Mouse (Mus musculus) gastrocnemius, postnatal 36 days (tissue): ENCODE measurements around the gene Rpl22l1. TPM values are rescaled to one million over a fixed set of nuclear protein-coding genes. Genes with fewer than 3 reads are reported as not detected.
"Not testable (repeated sequence)": the region's sequence is repeated elsewhere in the genome, so short reads cannot be mapped to it uniquely, and the experiment has no call there.

Experiments used
- DNase-seq, 2 experiments: peaks; one replicate each; pipeline ENCODE4 v3.0.0; 2022
- intact Hi-C: fragments of 180-260 bp; cut with DNase I; formaldehyde crosslinking; loops from one replicate; pipeline ENCODE4 v1.15.1; 2025
- long read RNA-seq, 2 experiments: library from polyadenylated mRNA; stranded (forward); transcript quantifications; one replicate each; pipeline ENCODE4 v2.0.0; 2021
- total RNA-seq, 2 experiments: library from RNA; stranded (reverse); gene quantifications; 2 replicates each; pipeline ENCODE4 v1.2.3; 2021

The Rpl22l1 gene
- total RNA-seq: 100 to 1,000 TPM; 130 to 152 TPM
- long read RNA-seq, experiment 1, transcript Rpl22l1-206 (4 exons, 525 nt): major isoform, 162 of 243 reads
- long read RNA-seq, experiment 1, transcript Rpl22l1-201 (4 exons, 552 nt): minor isoform, 76 of 243 reads
- long read RNA-seq, experiment 1, partial matches to known transcripts: 0 of 243 reads
- long read RNA-seq, experiment 1, other reads (novel, unspliced or antisense): 4 of 243 reads
- long read RNA-seq, experiment 2, transcript Rpl22l1-201 (4 exons, 552 nt): minor isoform, 91 of 315 reads
- long read RNA-seq, experiment 2, transcript Rpl22l1-206 (4 exons, 525 nt): major isoform, 211 of 315 reads
- long read RNA-seq, experiment 2, transcript Rpl22l1-208 (1 exons, 1,908 nt): minor isoform, 5 of 315 reads
- long read RNA-seq, experiment 2, partial matches to known transcripts: 1 of 315 reads
- long read RNA-seq, experiment 2, other reads (novel, unspliced or antisense): 5 of 315 reads

DNA sequence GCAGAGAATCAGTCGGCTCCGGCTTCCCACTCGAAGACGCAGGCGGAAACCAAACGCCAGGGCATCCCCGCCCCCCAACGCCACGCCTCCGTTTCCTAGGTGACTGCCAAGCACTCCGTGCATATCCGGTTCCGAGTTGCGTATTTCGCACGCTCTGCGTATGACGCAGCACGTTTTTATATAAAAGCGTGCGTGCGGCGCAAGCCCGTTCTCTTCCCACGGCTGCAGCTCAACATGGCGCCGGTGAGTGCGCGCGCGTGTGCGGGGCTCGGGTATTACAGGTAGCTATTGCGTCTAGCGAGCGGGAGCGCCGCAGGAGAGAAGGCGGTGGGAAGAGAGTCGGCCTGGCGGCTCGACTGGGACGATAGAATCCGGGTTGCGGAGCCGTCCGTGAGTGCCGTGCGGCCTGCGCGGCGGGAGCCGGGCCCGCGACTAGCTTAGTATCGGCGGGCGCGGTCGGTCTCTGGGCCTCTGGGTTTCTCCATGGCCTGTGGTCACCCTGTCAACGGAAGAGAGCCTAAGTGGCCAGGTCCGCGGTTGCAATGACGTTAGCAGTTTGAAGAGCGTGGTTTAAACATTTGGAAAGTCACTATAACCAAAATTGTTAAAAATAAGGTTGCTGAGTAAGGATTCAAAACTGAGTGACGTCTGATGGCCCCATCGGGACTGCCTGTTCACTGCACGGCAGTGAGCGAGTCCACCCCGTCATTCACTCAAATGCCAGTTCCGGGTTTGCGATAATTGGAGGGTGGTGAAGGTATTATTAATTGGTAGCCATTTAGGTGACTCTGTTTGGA is at the start of gene Rpl22l1:
Gene Rpl22l1, plus strand, starts transcription at position 136 of the 797 bp plus-strand sequence.
- DNase-seq: peak; percentile 98
- intact Hi-C loops: no loop called here

GRCm38 (mm10) chr3:28755477-28755876 is 49.8 kb upstream of the Rpl22l1 start:
- intact Hi-C loops: no loop called here
- no peak for DNase-seq

- DNase-seq: no peak
- intact Hi-C loops: no loop called here
These were observed 43.9 kb upstream of the Rpl22l1 start for GRCm38 (mm10) chr3:28761225-28761789.

GRCm38 (mm10) chr3:28766935-28767334 is 38.3 kb upstream of the Rpl22l1 start:
- intact Hi-C loops: no loop called here
- no peak for DNase-seq

DNA sequence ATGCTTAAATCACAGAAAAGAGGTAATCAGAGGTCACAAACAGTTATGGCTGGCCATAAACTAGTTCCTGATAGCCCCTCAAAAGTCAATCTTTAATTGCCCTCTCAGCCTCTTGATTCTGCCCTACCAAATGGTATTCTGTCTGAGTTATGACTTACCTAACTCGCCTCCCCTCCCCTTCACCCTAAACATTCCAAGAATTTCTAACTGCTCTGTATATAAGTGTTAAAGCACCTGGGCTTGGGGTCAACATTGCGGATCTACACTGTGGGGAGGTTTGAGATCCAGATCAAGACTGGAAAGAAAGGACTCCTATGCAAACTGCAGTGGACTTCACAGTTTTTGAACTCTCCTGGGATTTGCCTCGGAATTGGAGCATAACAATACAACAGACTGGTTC is 37.0 kb upstream of the Rpl22l1 start:
- DNase-seq: no peak
- intact Hi-C loops: no loop called here

DNA sequence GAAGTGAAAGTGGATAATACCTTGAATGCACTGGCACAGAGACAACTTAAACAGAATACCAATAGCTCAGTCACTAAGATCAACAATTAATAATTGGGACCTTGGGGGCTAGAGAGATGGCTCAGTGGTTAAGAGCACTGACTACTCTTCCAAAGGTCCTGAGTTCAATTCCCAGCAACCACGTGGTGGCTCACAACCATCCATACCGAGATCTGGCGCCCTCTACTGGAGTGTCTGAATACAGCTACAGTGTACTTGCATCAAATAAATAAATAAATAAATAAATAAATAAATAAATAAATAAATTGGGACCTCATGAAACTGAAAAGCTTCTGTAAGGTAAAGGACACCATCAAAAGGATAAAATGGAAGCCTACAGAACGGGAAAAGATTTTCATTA is 32.3 kb upstream of the Rpl22l1 start:
- intact Hi-C loops: not testable (repeated sequence)

GRCm38 (mm10) chr3:28775361-28775760 is 29.9 kb upstream of the Rpl22l1 start:
- intact Hi-C loops: no loop called here
- no peak for DNase-seq

More for the DNA sequence above, 32.3 kb upstream of the Rpl22l1 start:
- not testable (repeated sequence) for DNase-seq

DNA sequence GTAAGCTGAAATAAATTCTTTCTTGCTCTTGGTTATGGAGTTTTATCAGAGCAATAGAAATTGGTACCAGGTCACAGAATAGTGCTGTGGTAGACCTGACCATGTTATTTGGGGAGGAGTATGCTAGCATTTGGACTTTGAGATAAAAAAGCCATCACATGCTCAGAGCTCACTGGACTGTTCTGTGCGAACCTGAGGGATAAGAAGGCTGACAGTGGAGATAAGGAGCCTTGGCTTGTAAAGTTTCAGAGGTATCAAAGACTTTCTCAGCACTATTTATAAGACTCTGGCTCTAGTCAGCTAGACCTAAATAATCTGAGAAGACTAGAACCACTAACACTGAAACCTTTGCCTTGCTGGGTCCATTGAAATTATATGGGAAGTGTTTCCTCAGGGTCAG is 29.3 kb upstream of the Rpl22l1 start:
- intact Hi-C loops: no loop called here
- DNase-seq: no peak

- DNase-seq: no peak
- intact Hi-C loops: no loop called here
These were observed 28.7 kb upstream of the Rpl22l1 start for GRCm38 (mm10) chr3:28776491-28776890.

GRCm38 (mm10) chr3:28780511-28780910 is 24.7 kb upstream of the Rpl22l1 start:
- intact Hi-C loops: no loop called here
- DNase-seq: no peak

- intact Hi-C loops: no loop called here
- DNase-seq: peak; percentile 86
These were observed 24.2 kb upstream of the Rpl22l1 start, which contains the start of gene Eif5a2 for GRCm38 (mm10) chr3:28780994-28781393. Gene Eif5a2, plus strand, starts transcription at chr3:28781276.

DNA sequence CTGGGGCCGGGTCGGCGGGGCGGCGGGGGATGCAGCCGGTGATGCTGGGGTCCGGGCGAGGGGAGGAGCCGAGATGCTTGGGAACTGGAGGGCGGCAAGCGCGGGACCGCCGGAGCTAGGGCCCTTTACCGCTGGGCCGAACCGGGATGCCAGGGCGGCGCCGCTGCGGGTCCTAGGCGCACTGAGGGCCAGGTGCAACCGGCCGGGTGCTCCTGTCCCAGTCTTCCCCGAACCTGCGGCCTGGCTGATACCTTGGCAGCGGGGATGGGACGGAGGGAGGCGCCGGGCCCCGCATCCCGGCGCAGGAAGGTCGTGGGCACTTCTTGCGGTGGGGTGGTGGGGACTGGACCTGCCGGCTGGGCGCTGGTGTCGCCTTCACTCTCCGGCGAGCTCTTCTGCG is 23.8 kb upstream of the Rpl22l1 start:
- intact Hi-C loops: no loop called here
- no peak for DNase-seq

DNA sequence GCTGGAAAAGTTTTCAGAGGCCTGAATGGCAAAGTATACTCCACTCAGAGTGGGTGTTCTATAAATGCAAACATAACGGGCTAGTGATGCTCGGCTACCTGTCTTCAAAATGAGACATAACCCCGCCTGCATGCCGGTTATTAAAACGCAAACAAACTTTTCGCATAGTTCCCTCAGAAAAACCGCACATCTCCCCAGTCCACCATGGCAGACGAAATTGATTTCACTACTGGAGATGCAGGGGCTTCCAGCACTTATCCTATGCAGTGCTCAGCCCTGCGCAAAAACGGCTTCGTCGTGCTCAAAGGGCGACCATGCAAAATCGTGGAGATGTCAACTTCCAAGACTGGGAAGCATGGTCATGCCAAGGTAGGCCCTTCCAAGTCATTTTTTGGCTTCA is 23.4 kb upstream of the Rpl22l1 start:
- intact Hi-C loops: no loop called here
- DNase-seq: no peak

DNA sequence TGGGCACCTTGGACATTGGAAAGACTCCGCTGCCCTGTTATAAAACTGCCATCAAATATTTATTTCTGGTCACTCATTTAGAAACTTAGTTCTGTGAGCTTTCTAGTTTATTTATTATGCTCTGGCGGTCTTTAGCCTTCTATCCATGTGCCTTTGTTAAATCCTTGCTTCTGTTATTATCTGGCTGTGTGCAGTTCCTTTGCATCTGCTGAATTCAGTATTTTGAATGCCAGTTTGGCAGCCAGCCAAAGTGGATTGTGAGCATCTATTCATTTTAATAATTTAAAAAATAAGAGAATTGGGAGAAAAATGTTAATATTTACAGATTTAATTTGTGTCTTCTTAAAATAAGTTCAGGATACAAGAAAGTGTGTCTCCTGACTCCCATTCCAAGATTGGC is 21.1 kb upstream of the Rpl22l1 start:
- DNase-seq: no peak
- intact Hi-C loops: no loop called here

- intact Hi-C loops: no loop called here
These were observed 10.4 kb upstream of the Rpl22l1 start for GRCm38 (mm10) chr3:28794835-28795234.

DNA sequence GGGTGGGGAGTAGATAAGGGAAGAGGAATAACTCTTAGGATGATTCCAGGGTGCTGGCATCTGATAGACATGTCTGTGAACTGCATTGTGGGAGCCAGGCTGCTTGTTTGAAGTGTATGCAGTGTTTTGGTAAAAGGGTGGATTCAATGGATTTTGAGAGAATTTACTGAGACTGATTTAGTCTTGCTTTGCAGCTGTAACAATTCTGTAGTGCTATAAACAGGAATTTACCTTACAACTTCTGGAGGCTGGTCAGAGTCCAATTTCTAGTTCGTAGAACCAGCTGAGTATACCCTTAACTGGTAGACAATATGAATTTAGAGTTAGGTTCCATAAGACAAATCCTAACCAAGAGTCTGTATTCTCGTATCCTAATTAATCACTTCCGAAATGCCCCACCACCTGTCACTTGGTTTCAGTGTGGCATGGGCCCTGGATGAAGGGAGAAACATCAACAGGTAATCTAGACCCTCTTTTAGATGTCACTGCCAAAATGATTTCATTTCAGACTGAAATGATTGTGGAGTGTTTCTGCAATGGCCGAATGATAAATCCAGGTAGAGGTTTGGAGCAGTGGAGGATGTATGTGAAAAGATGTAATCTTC is 2.9 kb downstream of the Rpl22l1 start:
- DNase-seq: no peak
- intact Hi-C loops: no loop called here

More at GRCm38 (mm10) chr3:28794835-28795234, 10.4 kb upstream of the Rpl22l1 start:
- no peak for DNase-seq

GRCm38 (mm10) chr3:28811441-28811840 is 6.2 kb downstream of the Rpl22l1 start:
- DNase-seq: no peak
- intact Hi-C loops: no loop called here

GRCm38 (mm10) chr3:28814361-28814760 is 9.1 kb downstream of the Rpl22l1 start:
- intact Hi-C loops: no loop called here
- DNase-seq: no peak

- intact Hi-C loops: loop anchor here (2.0 kb wide), 1 partner anchor 153 kb away; no protein-coding TSS in a partner anchor
- no peak for DNase-seq
These were observed 10.8 kb downstream of the Rpl22l1 start for GRCm38 (mm10) chr3:28816010-28816540.

- intact Hi-C loops: no loop called here
- DNase-seq: no peak
These were observed 21.0 kb downstream of the Rpl22l1 start for GRCm38 (mm10) chr3:28826272-28826671.
